Comparison of ENCODE assay signal across 14 mouse cellular contexts in genomic region chr3:38695836-38696235, GRCm38 (mm10).
DNase-seq lines count a peak whose midpoint lies in the region; ATAC-seq lines count a peak whose summit lies in the region.
"Had no signal": no experiment of that assay in that cellular context is flagged by ENCODE, and none has a peak within 500 bp of the region (broad histone marks: within the 10 kb centered on the region; RNA-seq: fewer than 3 reads in every experiment).

No protein-coding gene starts in this region.

- DNase-seq in heart, postnatal 10 days = peak; percentile 40 to 49
- no peak for DNase-seq in heart, postnatal 25 days (ENCODE audit: low spot score)
- DNase-seq in ovary, adult 18-20 months (ENCODE audit: low spot score) = peak; percentile 31
- no peak for DNase-seq in ovary, postnatal 14 days (ENCODE audit: low spot score)
- DNase-seq: cerebellum, adult 2 months; kidney, adult 11 months; kidney, postnatal 36 days; spleen, adult 18-20 months; thymus, postnatal 36 days had no signal

- no peak overlapping the region for H3K4me3 ChIP-seq in forebrain, embryonic 16.5 days (replicated peaks; ENCODE audit: low read length)
- H3K4me3 ChIP-seq in forebrain, embryonic 12.5 days (replicated peaks) = no peak overlapping the region
- H3K4me3 ChIP-seq in limb, embryonic 15.5 days = no peak overlapping the region
- H3K4me3 ChIP-seq: lung, embryonic 15.5 days had no signal

- WGBS in forebrain, embryonic 16.5 days = 50% methylated on average over 7 of the region's 7 CpGs
- 84% methylated on average over 7 of the region's 7 CpGs for WGBS in forebrain, embryonic 12.5 days
- WGBS in limb, embryonic 15.5 days = 62% methylated on average over 7 of the region's 7 CpGs

- intact Hi-C loops in heart, postnatal 10 days (cut with DNase I) = no loop called here
- intact Hi-C loops in heart, postnatal 25 days (cut with DNase I) = no loop called here

- no peaks in the 10 kb centered on the region for H3K9me3 ChIP-seq in forebrain, embryonic 16.5 days (ENCODE audit: control insufficient read depth, low read length)
- no peaks in the 10 kb centered on the region for H3K9me3 ChIP-seq in forebrain, embryonic 12.5 days
- H3K9me3 ChIP-seq in limb, embryonic 15.5 days = no peaks in the 10 kb centered on the region
- H3K9me3 ChIP-seq: lung, embryonic 15.5 days had no signal

- no peak overlapping the region for H3K27ac ChIP-seq in forebrain, embryonic 16.5 days (ENCODE audit: low read length)
- no peak overlapping the region for H3K27ac ChIP-seq in forebrain, embryonic 12.5 days
- 0 out of 2 replicates have a peak overlapping the region, but pooled peaks have one; percentile 17 for H3K27ac ChIP-seq in limb, embryonic 15.5 days
- H3K27ac ChIP-seq: lung, embryonic 15.5 days had no signal

- H3K4me1 ChIP-seq in forebrain, embryonic 16.5 days (replicated peaks; ENCODE audit: control insufficient read depth, insufficient read depth, low read length) = peaks cover 9% of the 10 kb centered on the region; the same call in 1 of the 2 replicates
- peaks cover 16% of the 10 kb centered on the region for H3K4me1 ChIP-seq in forebrain, embryonic 12.5 days
- H3K4me1 ChIP-seq in limb, embryonic 15.5 days = no peaks in the 10 kb centered on the region

- no peaks in the 10 kb centered on the region for H3K27me3 ChIP-seq in forebrain, embryonic 16.5 days (replicated peaks; ENCODE audit: control insufficient read depth, insufficient read depth, low read length)
- H3K27me3 ChIP-seq in forebrain, embryonic 12.5 days = no peaks in the 10 kb centered on the region
- no peaks in the 10 kb centered on the region for H3K27me3 ChIP-seq in limb, embryonic 15.5 days
- H3K27me3 ChIP-seq: lung, embryonic 15.5 days had no signal

- H3K36me3 ChIP-seq in forebrain, embryonic 16.5 days (ENCODE audit: control insufficient read depth, insufficient read depth) = no peaks in the 10 kb centered on the region
- no peaks in the 10 kb centered on the region for H3K36me3 ChIP-seq in forebrain, embryonic 12.5 days (replicated peaks)
- no peaks in the 10 kb centered on the region for H3K36me3 ChIP-seq in limb, embryonic 15.5 days
- H3K36me3 ChIP-seq: lung, embryonic 15.5 days had no signal

- 0 out of 2 replicates have a peak, but pooled peaks have one; percentile 28 for ATAC-seq in forebrain, embryonic 16.5 days
- no peak for ATAC-seq in forebrain, embryonic 12.5 days (ENCODE audit: low FRiP score)
- no peak for ATAC-seq in limb, embryonic 15.5 days (ENCODE audit: insufficient number of reproducible peaks, low FRiP score, low TSS enrichment, low read depth)
- ATAC-seq in monocyte, adult 5-6 weeks (replicated peaks; ENCODE audit: insufficient number of reproducible peaks, low FRiP score, low TSS enrichment, poor library complexity, severe bottlenecking) = no peak

- no peak overlapping the region for H3K9ac ChIP-seq in forebrain, embryonic 16.5 days (replicated peaks; ENCODE audit: low read depth, low read length)
- no peak overlapping the region for H3K9ac ChIP-seq in forebrain, embryonic 12.5 days
- H3K9ac ChIP-seq in limb, embryonic 15.5 days = no peak overlapping the region
- H3K9ac ChIP-seq: lung, embryonic 15.5 days had no signal

- H3K4me2 ChIP-seq in forebrain, embryonic 16.5 days (ENCODE audit: low read length) = no peak overlapping the region
- no peak overlapping the region for H3K4me2 ChIP-seq in forebrain, embryonic 12.5 days
- H3K4me2 ChIP-seq in limb, embryonic 15.5 days = no peak overlapping the region
- H3K4me2 ChIP-seq: lung, embryonic 15.5 days had no signal

Comparison
In these comparisons a context has a peak if more than half of its experiments do, and no peak if none do; other contexts are left out.
1. DNase-seq: peak in heart, postnatal 10 days (2 of 2) and ovary, adult 18-20 months (single experiment); none in heart, postnatal 25 days (single experiment) and ovary, postnatal 14 days (single experiment).